Mouse (Mus musculus) E14TG2a.4 (cell line): ENCODE measurements around the gene Sema3b.

Experiments
- CTCF ChIP-seq: conservative IDR thresholded peaks from 2 replicates; pipeline ENCODE4 v1.5.1; 2014; ENCODE audit warnings: low read length
- NANOG ChIP-seq: IDR thresholded peaks from 2 replicates; pipeline ENCODE4 v1.6.1; 2014; ENCODE audit warnings: borderline replicate concordance, low read length, mixed read lengths
- POU5F1 ChIP-seq: IDR thresholded peaks from 2 replicates; pipeline ENCODE4 v1.6.1; 2014; ENCODE audit warnings: low read length, borderline replicate concordance

DNA sequence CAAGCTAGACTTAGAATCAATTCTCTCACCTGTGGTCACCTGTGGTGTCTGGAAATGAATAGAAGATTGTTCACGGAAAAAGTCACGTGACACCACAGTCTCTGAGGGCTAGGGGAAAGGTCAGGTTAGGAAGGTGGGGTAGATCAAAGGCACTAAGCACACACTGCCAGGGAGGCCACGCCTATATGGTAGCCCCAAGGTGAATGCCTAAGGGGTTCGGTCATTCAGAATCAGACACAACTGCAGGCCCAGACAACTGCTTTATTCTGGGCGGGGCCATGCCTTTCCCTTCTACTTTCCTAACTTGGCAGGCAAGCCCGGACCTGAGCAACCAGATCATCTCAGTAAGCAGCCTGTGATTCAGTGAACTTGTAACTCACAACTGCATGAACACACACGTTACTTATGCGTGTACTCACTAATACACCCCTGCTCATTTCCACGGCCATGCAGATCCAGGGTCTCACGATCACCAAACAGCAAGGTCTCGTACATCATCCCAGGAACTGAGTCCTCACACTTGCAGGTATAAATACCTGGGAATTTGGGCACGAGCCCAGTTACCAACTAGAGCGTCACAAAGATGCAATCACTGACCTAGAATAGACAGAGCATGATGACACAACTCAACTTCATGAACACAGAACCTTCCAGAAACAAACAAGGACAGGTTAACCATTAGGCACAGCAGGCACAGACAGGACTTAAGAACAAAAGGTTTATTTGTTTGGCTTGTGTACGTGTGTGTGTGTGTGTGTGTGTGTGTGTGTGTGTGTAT lies 33.3 kb downstream of the Sema3b start:
- TF ChIP-seq CTCF: no peak
- no peak for TF ChIP-seq NANOG
- TF ChIP-seq POU5F1: no peak
